In genomic region chr2:143097170-143097569, GRCm38 (mm10) we compare ENCODE assay signal across 22 mouse cellular contexts. TPM values are rescaled to one million over a fixed set of nuclear protein-coding genes. Genes with fewer than 3 reads are reported as not detected.
DNase-seq lines count a peak whose midpoint lies in the region; ATAC-seq and TF ChIP-seq lines count a peak whose summit lies in the region.
"Had no signal": no experiment of that assay in that cellular context is flagged by ENCODE, and none has a peak within 500 bp of the region (broad histone marks: within the 10 kb centered on the region; RNA-seq: fewer than 3 reads in every experiment).

No protein-coding gene starts in this region.

- H3K4me2 ChIP-seq in lung, embryonic 14.5 days: no peak overlapping the region
- no peak overlapping the region for H3K4me2 ChIP-seq in stomach, embryonic 15.5 days
- H3K4me2 ChIP-seq in stomach, postnatal 0 days (replicated peaks; ENCODE audit: low read depth): no peak overlapping the region
- H3K4me2 ChIP-seq: embryonic facial prominence, embryonic 13.5 days; forebrain, embryonic 13.5 days had no signal

- H3K27me3 ChIP-seq in lung, embryonic 14.5 days (ENCODE audit: insufficient read depth, low read length): no peaks in the 10 kb centered on the region
- no peaks in the 10 kb centered on the region for H3K27me3 ChIP-seq in stomach, embryonic 15.5 days (replicated peaks)
- H3K27me3 ChIP-seq in stomach, postnatal 0 days (ENCODE audit: control insufficient read depth, insufficient read depth, low read length): no peaks in the 10 kb centered on the region
- H3K27me3 ChIP-seq: embryonic facial prominence, embryonic 13.5 days; forebrain, embryonic 13.5 days had no signal

- no peak overlapping the region for H3K4me3 ChIP-seq in lung, embryonic 14.5 days (ENCODE audit: low read depth, low read length)
- no peak overlapping the region for H3K4me3 ChIP-seq in stomach, embryonic 15.5 days (replicated peaks)
- H3K4me3 ChIP-seq in stomach, postnatal 0 days (ENCODE audit: low read depth, low read length): no peak overlapping the region
- H3K4me3 ChIP-seq: embryonic facial prominence, embryonic 13.5 days; forebrain, embryonic 13.5 days had no signal

- H3K9me3 ChIP-seq in lung, embryonic 14.5 days (ENCODE audit: low read depth, low read length): no peaks in the 10 kb centered on the region
- no peaks in the 10 kb centered on the region for H3K9me3 ChIP-seq in stomach, embryonic 15.5 days
- H3K9me3 ChIP-seq in stomach, postnatal 0 days (ENCODE audit: control insufficient read depth, low read length): no peaks in the 10 kb centered on the region
- H3K9me3 ChIP-seq: embryonic facial prominence, embryonic 13.5 days; forebrain, embryonic 13.5 days; G1E had no signal

- TF ChIP-seq CTCF in lung, embryonic 14.5 days (IDR thresholded peaks at IDR 0.05; ENCODE audit: low read depth): no peak
- TF ChIP-seq CTCF in stomach, postnatal 0 days (IDR thresholded peaks at IDR 0.05; ENCODE audit: low read depth): no peak

- H3K9ac ChIP-seq in lung, embryonic 14.5 days: no peak overlapping the region
- no peak overlapping the region for H3K9ac ChIP-seq in stomach, embryonic 15.5 days
- no peak overlapping the region for H3K9ac ChIP-seq in stomach, postnatal 0 days (ENCODE audit: low read length)
- H3K9ac ChIP-seq: embryonic facial prominence, embryonic 13.5 days; forebrain, embryonic 13.5 days had no signal

- peak; percentile 56; the same call in 1 of the 2 replicates for ATAC-seq in lung, embryonic 14.5 days (ENCODE audit: insufficient read depth)
- 0 out of 2 replicates have a peak, but pooled peaks have one; percentile 58 for ATAC-seq in stomach, embryonic 15.5 days (ENCODE audit: insufficient read depth, low FRiP score, low read depth)
- peak; percentile 47; the same call in 1 of the 2 replicates for ATAC-seq in stomach, postnatal 0 days (ENCODE audit: low FRiP score, low TSS enrichment)
- ATAC-seq: activated CD4-positive, CD25-positive, alpha-beta regulatory T cell, adult 4 months; CD4-positive, CD25-positive, alpha-beta regulatory T cell, adult 4 months; forebrain, embryonic 13.5 days; forebrain, embryonic 16.5 days; Patski had no signal

- no peaks in the 10 kb centered on the region for H3K36me3 ChIP-seq in lung, embryonic 14.5 days (ENCODE audit: insufficient read depth)
- no peaks in the 10 kb centered on the region for H3K36me3 ChIP-seq in stomach, embryonic 15.5 days
- H3K36me3 ChIP-seq in stomach, postnatal 0 days (ENCODE audit: control insufficient read depth, insufficient read depth, low read length): no peaks in the 10 kb centered on the region
- H3K36me3 ChIP-seq: embryonic facial prominence, embryonic 13.5 days; G1E had no signal

- DNase-seq in lung, embryonic 14.5 days: peak; percentile 12
- no peak for DNase-seq in lung, postnatal 4 days
- no peak for DNase-seq in stomach, postnatal 0 days (ENCODE audit: low spot score)
- DNase-seq in B cell, adult 2 months: no peak
- DNase-seq in testis, postnatal 10 days (ENCODE audit: low spot score): no peak
- DNase-seq: adrenal gland, adult 8-10 months; adrenal gland, postnatal 14 days; adrenal gland, postnatal 36 days; cerebellum, adult 11-12 months; cerebellum, adult 2 months; cerebellum, adult 9-10 months; cerebellum, postnatal 10 days; cerebellum, postnatal 25 days had no signal

- H3K27ac ChIP-seq in lung, embryonic 14.5 days (ENCODE audit: low read depth): no peak overlapping the region
- no peak overlapping the region for H3K27ac ChIP-seq in stomach, embryonic 15.5 days
- no peak overlapping the region for H3K27ac ChIP-seq in stomach, postnatal 0 days (replicated peaks)
- H3K27ac ChIP-seq: embryonic facial prominence, embryonic 13.5 days; forebrain, embryonic 13.5 days had no signal

- WGBS in lung, embryonic 14.5 days: 57% methylated on average over 1 of the region's 1 CpGs
- 55% methylated on average over 1 of the region's 1 CpGs for WGBS in stomach, embryonic 15.5 days
- WGBS in stomach, postnatal 0 days: 41% methylated on average over 1 of the region's 1 CpGs

- no peaks in the 10 kb centered on the region for H3K4me1 ChIP-seq in lung, embryonic 14.5 days (ENCODE audit: insufficient read depth)
- no peaks in the 10 kb centered on the region for H3K4me1 ChIP-seq in stomach, embryonic 15.5 days
- no peaks in the 10 kb centered on the region for H3K4me1 ChIP-seq in stomach, postnatal 0 days (replicated peaks; ENCODE audit: control insufficient read depth, insufficient read depth)
- H3K4me1 ChIP-seq: forebrain, embryonic 13.5 days had no signal

- TF ChIP-seq EP300 in stomach, postnatal 0 days (optimal IDR thresholded peaks at IDR 0.05): no peak

RNA-seq across cellular contexts. Expression of gene Otor, which starts 18.9 kb away (rescaled TPM):
- 1.0 and 1.3 TPM in 2 replicates for polyA plus RNA-seq in lung, embryonic 14.5 days (2014; fragmentation: Nextera tagmentation; extraction: Ambion mirVana)
- 0.66 and 0.69 TPM in 2 replicates for polyA plus RNA-seq in stomach, embryonic 15.5 days (2015; fragmentation: Nextera tagmentation; extraction: Ambion mirVana)
- polyA plus RNA-seq in stomach, postnatal 0 days (2015; fragmentation: Nextera tagmentation; extraction: Ambion mirVana): 0.48 and 0.59 TPM in 2 replicates
- polyA plus RNA-seq: activated CD4-positive, CD25-positive, alpha-beta regulatory T cell, adult 4 months; CD4-positive, CD25-positive, alpha-beta regulatory T cell, adult 4 months; cerebellum, adult 2 months; cortical plate, adult 2 months; G1E; Patski had no signal

RNA-seq across cellular contexts. Expression of gene Snrpb2, which starts 34.3 kb away (rescaled TPM):
- polyA plus RNA-seq in lung, embryonic 14.5 days (2014; fragmentation: Nextera tagmentation; extraction: Ambion mirVana): 85.2 and 91.0 TPM in 2 replicates
- polyA plus RNA-seq in stomach, embryonic 15.5 days (2015; fragmentation: Nextera tagmentation; extraction: Ambion mirVana): 67.7 and 73.6 TPM in 2 replicates
- 45.0 and 47.8 TPM in 2 replicates for polyA plus RNA-seq in stomach, postnatal 0 days (2015; fragmentation: Nextera tagmentation; extraction: Ambion mirVana)
